Mouse (Mus musculus): Measurements from ENCODE around the gene Cd86. TPM values are rescaled to one million over a fixed set of nuclear protein-coding genes. Genes with fewer than 3 reads are reported as not detected.

The Cd86 gene
- total RNA-seq, 2 experiments from 2014 or later: 1.0 to 2.1 TPM

DNA sequence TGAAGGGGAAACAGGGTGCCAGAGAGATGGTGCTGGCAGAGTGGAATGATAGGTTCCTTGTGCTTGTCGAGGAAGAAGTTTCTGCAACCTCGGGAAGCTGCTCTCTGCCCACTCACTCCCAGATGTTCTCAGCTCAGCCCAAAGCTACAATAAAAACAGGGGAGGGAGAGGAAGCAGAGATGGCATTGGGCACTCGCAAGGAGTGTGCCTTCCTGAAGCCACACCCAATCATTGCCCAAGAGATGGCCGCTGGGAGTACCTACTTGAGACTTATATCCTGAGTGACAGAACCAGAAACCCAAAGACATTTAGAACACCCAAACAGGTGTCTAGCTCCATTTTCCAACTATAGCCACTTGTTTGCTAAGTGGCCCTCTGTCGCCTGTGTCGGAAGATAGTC is 20.8 kb downstream of the Cd86 start:
- DNase-seq (ENCODE audit: low spot score in 2 of 2): no peak
- Histone ChIP-seq H3K4me3 (no peak overlapping the region), H3K27ac (no peak overlapping the region)
- TF ChIP-seq CTCF (conservative IDR thresholded peaks at IDR 0.05): no peak

DNA sequence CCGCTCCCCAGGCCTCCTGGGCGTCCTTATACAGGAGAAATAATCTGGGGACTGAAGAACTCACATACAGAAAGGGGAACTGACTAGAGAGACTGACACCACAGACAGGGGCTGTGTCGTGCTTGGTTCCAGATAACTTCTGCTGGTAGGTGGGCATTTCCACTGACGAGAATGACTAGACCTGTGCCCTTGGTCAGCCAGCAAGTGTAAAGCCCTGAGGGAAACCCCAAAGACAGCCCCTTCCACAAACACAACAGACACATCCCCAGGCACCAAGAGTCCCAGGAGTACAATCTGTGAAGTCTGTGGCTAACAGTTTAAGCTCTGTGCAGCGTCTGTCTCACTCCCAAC is 23.2 kb downstream of the Cd86 start:
- TF ChIP-seq CTCF (conservative IDR thresholded peaks at IDR 0.05): no peak
- Histone ChIP-seq H3K4me3 (no peak overlapping the region), H3K27ac (no peak overlapping the region)
- DNase-seq (ENCODE audit: low spot score in 2 of 2): no peak

DNA sequence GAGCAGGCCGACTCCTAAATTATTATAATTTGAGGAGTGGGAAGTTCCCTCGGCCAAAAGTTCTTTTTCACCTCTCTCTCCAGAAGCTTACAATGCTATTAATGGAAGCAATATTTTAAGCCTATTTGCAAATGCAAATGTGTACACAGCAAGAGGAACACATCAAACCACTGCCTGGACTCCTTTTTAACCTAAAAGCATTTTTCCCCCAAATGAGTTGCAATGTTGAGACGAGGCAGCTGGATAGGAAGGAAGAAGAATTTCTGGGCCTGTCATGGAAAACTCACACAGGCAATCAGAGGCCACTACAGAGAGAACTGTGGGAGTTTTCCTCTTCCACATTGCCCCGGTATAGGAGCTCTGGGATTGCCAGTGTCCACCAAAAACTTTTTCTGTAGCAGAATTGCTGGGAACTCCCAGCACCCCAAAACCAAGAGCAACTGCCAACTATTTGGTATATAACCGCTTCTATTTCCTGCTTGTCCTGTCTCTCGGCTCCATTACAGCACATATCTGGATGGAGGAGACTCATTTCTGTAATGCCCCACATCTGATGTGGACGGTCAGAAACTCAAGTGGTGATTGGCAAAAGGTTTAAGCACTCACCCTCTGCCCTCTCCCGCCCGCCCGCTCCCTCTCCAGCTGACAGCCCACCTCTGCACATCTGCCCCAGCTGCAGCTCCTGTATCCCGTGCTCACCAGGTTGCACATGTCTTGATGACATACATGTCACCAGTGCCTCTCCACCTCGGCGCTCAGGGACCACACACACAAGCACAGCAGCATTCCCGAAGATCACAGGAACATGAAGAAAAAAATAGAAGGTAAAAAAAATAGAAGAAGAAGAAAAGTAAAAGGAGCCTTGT is 23.8 kb downstream of the Cd86 start:
- TF ChIP-seq CTCF (conservative IDR thresholded peaks at IDR 0.05): no peak
- H3K4me3 ChIP-seq: no peak overlapping the region
- H3K27ac ChIP-seq: no peak overlapping the region
- no peak for DNase-seq (ENCODE audit: low spot score in 2 of 2)

DNA sequence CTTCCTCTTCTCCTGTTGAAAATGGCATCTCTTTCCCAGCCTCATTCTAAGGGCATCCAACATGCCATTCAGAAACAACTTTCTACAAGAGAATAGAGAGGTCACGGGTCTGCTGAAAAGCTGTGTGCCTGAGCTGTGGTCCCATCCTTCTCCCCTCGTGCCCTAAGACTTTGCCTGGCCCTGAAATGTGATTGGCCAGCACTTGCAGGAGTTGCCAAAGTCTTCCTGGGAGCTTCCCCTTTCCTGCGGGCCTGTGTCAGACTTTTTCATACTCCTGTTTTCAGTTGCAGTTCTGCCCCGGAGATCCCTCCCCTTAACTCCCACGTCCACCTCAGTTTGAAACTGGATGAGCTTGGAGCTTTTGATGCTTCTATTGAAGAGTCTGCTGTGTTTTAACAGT is 24.9 kb downstream of the Cd86 start:
- no peak for TF ChIP-seq CTCF (conservative IDR thresholded peaks at IDR 0.05)
- Histone ChIP-seq H3K4me3 (no peak overlapping the region), H3K27ac (no peak overlapping the region)
- no peak for DNase-seq (ENCODE audit: low spot score in 2 of 2)

DNA sequence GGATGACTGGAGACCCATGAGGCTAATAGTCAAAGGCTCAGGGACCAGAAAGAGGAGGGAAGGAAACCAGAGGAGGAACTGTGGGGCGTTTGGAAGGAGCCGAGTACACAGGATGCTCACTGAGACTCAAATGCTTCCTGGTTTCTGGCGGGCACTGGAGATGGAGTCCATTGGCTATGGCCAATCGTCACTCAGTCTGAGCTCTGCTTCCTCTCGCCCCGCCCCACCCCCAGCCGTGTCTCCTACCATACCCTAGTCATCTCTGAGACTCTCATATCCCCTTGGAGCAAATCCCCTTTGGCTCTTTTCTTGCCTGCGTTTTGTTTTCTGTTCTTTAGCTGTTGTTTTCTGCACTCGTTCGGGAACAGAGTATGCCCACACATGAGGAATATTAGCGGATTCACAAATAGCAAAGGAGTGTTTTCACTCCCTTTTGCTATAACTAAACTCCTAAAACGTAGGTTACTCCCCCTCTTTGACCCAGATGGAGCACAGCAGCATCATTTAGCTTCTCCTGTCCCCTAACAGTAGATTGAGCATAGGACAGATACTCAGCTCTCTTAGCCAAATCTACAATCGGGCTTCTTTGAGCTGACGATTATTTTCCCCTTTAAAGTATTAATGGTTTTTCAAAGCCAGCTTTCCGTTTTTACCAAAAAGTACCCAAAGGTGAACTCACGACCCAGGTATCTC is 25.9 kb downstream of the Cd86 start:
- no peak for TF ChIP-seq CTCF (conservative IDR thresholded peaks at IDR 0.05)
- H3K27ac ChIP-seq: no peak overlapping the region

GRCm38 (mm10) chr16:36636800-36637199 is 29.1 kb downstream of the Cd86 start:
- no peak for TF ChIP-seq CTCF (conservative IDR thresholded peaks at IDR 0.05)
- Histone ChIP-seq H3K4me3 (no peak overlapping the region), H3K27ac (no peak overlapping the region)
- no peak for DNase-seq (ENCODE audit: low spot score in 2 of 2)

More for the DNA sequence above, 25.9 kb downstream of the Cd86 start:
- no peak for DNase-seq (ENCODE audit: low spot score in 2 of 2)
- no peak overlapping the region for H3K4me3 ChIP-seq

GRCm38 (mm10) chr16:36634971-36635710 is 30.7 kb downstream of the Cd86 start:
- Histone ChIP-seq H3K27ac (no peak overlapping the region), H3K4me3 (no peak overlapping the region)
- no peak for DNase-seq (ENCODE audit: low spot score in 2 of 2)
- no peak for TF ChIP-seq CTCF (conservative IDR thresholded peaks at IDR 0.05)

GRCm38 (mm10) chr16:36634421-36634820 is 31.5 kb downstream of the Cd86 start:
- TF ChIP-seq CTCF (conservative IDR thresholded peaks at IDR 0.05): no peak
- no peak overlapping the region for H3K4me3 ChIP-seq
- no peak overlapping the region for H3K27ac ChIP-seq
- no peak for DNase-seq (ENCODE audit: low spot score in 2 of 2)

- no peak overlapping the region for H3K27ac ChIP-seq
- no peak for TF ChIP-seq CTCF (conservative IDR thresholded peaks at IDR 0.05)
- no peak overlapping the region for H3K4me3 ChIP-seq
- no peak for DNase-seq (ENCODE audit: low spot score in 2 of 2)
These were observed 33.7 kb downstream of the Cd86 start for GRCm38 (mm10) chr16:36632229-36632628.

DNA sequence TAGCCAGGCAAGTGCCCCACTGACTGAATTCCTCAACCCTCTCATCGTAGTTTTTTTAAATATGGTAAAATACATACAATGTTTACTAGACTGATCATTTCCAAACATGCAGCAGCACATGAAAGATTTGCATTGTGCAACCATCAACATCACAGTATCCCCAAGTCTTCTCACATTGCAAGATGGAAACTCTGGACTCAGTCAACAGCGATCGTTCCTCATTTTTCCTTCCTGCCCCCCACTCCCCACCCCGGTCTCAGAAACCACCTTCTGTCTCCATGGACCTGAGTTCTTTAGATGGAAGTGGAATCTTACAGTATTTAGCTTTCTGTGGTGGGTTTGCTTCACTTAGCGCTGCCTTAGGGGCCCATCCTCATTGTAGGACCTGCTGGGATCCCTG is 34.3 kb downstream of the Cd86 start:
- Histone ChIP-seq H3K4me3 (no peak overlapping the region), H3K27ac (no peak overlapping the region)
- no peak for DNase-seq (ENCODE audit: low spot score in 2 of 2)
- no peak for TF ChIP-seq CTCF (conservative IDR thresholded peaks at IDR 0.05)

DNA sequence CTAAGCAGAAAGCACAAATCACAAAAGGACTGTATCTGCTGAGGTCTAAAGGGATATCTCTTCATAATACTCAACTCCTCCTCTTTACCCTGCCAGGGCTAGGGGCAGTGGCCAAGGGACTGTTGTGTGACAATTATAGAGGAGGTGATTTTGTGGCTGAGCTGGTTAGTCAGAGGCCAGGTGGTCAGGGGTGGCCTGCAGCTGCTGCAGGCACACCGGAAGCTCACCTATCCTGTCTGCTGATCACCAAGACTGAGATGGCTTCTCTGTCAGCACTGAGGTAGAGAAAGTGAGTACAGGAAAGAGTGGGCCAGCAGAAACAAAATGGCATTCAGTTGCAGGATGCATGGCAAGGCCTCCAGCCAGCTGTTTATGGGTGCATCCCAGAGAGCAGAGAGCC is 38.1 kb downstream of the Cd86 start:
- Histone ChIP-seq H3K27ac (no peak overlapping the region), H3K4me3 (no peak overlapping the region)
- no peak for TF ChIP-seq CTCF (conservative IDR thresholded peaks at IDR 0.05)
- DNase-seq (ENCODE audit: low spot score in 2 of 2): no peak

DNA sequence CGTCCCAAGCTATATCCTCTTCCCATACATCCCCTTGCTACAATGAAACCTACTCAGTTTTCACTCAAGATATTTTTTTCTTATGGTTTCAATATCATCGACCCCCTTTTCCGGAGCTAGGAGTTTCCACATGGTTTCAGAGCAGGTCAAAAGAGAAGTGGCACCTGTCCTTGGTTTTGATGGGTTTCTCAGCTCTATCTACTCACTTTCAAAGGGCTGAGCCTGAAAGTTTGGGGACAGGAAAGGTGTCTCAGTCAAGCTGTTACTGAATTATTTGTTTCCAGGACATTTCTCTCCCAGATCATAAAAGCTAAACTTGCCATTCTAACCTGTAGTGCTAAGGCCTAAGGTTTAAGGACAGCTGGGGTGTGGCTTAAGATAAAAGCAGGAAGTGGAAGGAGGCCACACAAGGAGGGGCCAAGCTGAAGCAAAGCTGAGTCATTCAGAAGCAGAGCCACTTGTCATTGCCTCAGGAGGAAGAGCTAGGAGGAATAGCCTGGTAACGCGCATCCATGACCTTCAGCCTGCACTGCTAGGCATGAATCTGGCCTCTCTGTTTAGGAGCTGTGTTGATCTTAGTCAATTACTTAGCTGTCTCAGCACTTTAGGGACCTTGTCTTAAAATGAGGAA is 39.2 kb downstream of the Cd86 start:
- Histone ChIP-seq H3K27ac (no peak overlapping the region), H3K4me3 (no peak overlapping the region)
- TF ChIP-seq CTCF (conservative IDR thresholded peaks at IDR 0.05): no peak
- DNase-seq (ENCODE audit: low spot score in 2 of 2): no peak

DNA sequence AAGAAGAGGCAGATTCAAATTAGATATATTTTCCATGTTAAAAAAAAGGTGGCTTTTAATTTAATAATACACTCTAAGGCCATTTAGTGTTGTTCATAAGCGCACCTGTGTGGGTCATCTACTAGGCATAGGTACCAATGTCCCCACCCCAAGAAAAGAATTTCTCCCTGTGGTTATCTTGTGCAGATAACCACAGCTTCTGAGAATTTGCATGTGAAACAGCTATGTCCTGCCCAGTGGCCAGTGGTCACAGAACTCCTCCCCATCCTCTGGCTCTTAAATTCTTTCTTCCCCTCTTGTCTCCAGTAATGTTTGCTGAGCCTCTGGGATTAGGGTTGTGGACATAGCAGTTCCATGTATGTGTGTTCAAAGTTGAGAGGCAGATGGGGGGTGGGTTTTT is 40.0 kb downstream of the Cd86 start:
- H3K4me3 ChIP-seq: no peak overlapping the region
- no peak for DNase-seq (ENCODE audit: low spot score in 2 of 2)
- TF ChIP-seq CTCF (conservative IDR thresholded peaks at IDR 0.05): no peak
- H3K27ac ChIP-seq: no peak overlapping the region
